Mouse (Mus musculus): Measurements from ENCODE around the gene Arsj.

- TF ChIP-seq EP300 (IDR thresholded peaks at IDR 0.05; ENCODE audit: low read depth) = no peak
- TF ChIP-seq CTCF (IDR thresholded peaks at IDR 0.05; ENCODE audit: low read depth) = no peak
Observed at GRCm38 (mm10) chr3:126397985-126398630, 34.6 kb downstream of the Arsj start.
